Mouse (Mus musculus) stomach, embryonic 16.5 days (tissue): ENCODE measurements at regions not wholly inside any gene's neighbourhood (a gene's known extent, or its start where the extent isn't known, plus 50 kb on each side); places are given as distances from the start of the nearest gene placed in this dataset.
A peak's percentile ranks its signal among the peaks of the same experiment; 100 is the strongest.
"Not testable (repeated sequence)": the region's sequence is repeated elsewhere in the genome, so short reads cannot be mapped to it uniquely, and the experiment has no call there.

Source experiments
- ATAC-seq: fragments of 200-750 bp; cut with Nextera tagmentation; 2 replicates; pipeline ENCODE4 v1.8.0; 2017; ENCODE audit warnings: moderate number of reproducible peaks, moderate TSS enrichment; ENCODE audit not compliant: insufficient read depth, low FRiP score
- H3K27ac ChIP-seq: fragments of 300-500 bp; sonication (generic); 2 replicates; pipeline ENCODE4 v1.5.1; 2014; ENCODE audit warnings: low read length
- H3K27me3 ChIP-seq: fragments of 300-500 bp; sonication (generic); 2 replicates; pipeline ENCODE4 v1.6.1; 2014; ENCODE audit warnings: low read length, control low read depth, mixed read lengths; ENCODE audit not compliant: control insufficient read depth, insufficient read depth
- H3K36me3 ChIP-seq: fragments of 300-500 bp; sonication (generic); 2 replicates; pipeline ENCODE4 v1.6.1; 2014; ENCODE audit warnings: low read length; ENCODE audit not compliant: control insufficient read depth, insufficient read depth
- H3K4me1 ChIP-seq: fragments of 300-500 bp; sonication (generic); 2 replicates; pipeline ENCODE4 v1.6.1; 2014; ENCODE audit warnings: low read length, control low read depth, mixed read lengths; ENCODE audit not compliant: control insufficient read depth, insufficient read depth
- H3K4me2 ChIP-seq: fragments of 300-500 bp; sonication (generic); 2 replicates; pipeline ENCODE4 v1.6.1; 2014; ENCODE audit warnings: low read depth, low read length, mixed read lengths
- H3K4me3 ChIP-seq: fragments of 300-500 bp; sonication (generic); replicated peaks from 2 replicates; pipeline ENCODE4 v1.5.1; 2014; ENCODE audit warnings: mild to moderate bottlenecking, low read length
- H3K9ac ChIP-seq: fragments of 300-500 bp; sonication (generic); 2 replicates; pipeline ENCODE4 v1.6.1; 2014; ENCODE audit warnings: low read length
- H3K9me3 ChIP-seq: fragments of 300-500 bp; sonication (generic); replicated peaks from 2 replicates; pipeline ENCODE4 v1.6.1; 2016; ENCODE audit warnings: low read length, control low read depth; ENCODE audit not compliant: control insufficient read depth
- WGBS: fragments of 180-500 bp; shearing (Covaris S2); extraction: QIAGEN DNeasy Blood & Tissue Kit; methylation state at CpG from one replicate; pipeline ENCODE4 v1.1.7; 2014; 5-methylcytosine and 5-hydroxymethylcytosine counted together

- ATAC-seq = no peak
- Histone ChIP-seq H3K4me3 (no peak overlapping the region), H3K9ac (no peak overlapping the region), H3K27me3 (no peaks in the 10 kb centered on the region), H3K36me3 (no peaks in the 10 kb centered on the region), H3K9me3 (peaks cover 7% of the 10 kb centered on the region; the same call in 1 of the 2 replicates), H3K4me1 (no peaks in the 10 kb centered on the region), H3K4me2 (no peak overlapping the region), H3K27ac (no peak overlapping the region)
- whole genome bisulfite sequencing = 73% methylated on average over 6 of the region's 6 CpGs
These were observed 284.8 kb downstream of the Etnk1 start for GRCm38 (mm10) chr6:143451869-143452268.

GRCm38 (mm10) chr6:143454695-143455218, 287.7 kb downstream of the Etnk1 start:
- Histone ChIP-seq H3K4me3 (no peak overlapping the region), H3K4me2 (no peak overlapping the region), H3K27ac (no peak overlapping the region), H3K9me3 (peaks cover 7% of the 10 kb centered on the region; the same call in 1 of the 2 replicates), H3K9ac (no peak overlapping the region), H3K27me3 (no peaks in the 10 kb centered on the region), H3K36me3 (no peaks in the 10 kb centered on the region), H3K4me1 (no peaks in the 10 kb centered on the region)
- WGBS = 92% methylated on average over 9 of the region's 9 CpGs
- no peak for ATAC-seq

DNA sequence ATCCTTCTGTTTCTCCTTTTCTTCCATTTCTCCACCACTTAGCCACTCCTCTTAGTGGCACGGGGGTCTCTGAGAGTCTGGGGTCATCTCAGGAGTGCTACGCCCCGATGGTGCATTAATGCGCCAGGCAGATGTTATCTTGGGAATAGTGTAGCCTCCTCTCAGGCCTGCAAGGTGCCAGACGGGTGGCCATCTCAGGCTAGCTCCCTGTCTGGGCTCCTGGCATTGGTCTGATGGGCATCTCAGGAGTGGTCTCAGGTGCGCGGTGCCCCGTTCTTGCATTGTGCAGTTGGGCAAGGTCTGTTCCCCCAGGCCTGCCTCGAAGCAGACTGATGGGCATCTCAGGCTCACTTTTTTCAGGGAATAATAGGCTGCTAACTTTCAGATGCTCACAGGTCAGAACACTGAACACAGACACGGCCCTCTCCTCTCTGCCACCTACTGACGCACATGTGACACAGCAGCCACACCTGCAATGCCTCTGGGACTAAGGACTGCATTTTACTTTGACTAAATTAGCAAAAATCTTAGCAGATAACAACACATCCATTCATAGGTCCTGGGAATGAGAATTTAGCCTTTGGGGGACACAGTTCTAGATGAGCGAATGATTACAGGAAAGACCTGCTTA, 298.0 kb downstream of the Etnk1 start:
- H3K4me3 ChIP-seq = no peak overlapping the region

DNA sequence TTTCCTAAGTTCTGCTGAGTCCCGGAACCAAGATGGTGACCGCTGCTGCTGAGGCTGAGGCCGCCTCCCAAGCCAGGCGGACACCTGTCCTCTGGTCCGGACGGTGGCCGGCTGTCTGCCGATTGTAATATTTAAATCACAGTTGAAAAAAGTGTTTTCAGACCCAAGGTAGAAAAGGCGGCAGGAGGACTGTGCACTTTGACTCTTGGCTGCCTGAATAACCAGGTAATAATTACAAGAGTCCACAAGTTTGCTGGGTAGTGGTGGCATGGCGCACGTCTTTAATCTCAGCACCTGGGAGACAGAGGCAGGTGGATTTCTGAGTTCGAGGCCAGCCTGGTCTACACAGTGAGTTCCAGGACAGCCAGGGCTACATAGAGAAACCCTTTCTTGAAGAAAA, 305.7 kb downstream of the Etnk1 start:
- H3K9me3 ChIP-seq = not testable (repeated sequence)

More for the DNA sequence above, 298.0 kb downstream of the Etnk1 start:
- no peak overlapping the region for H3K27ac ChIP-seq
- no peak overlapping the region for H3K9ac ChIP-seq
- H3K27me3 ChIP-seq = no peaks in the 10 kb centered on the region
- no peak overlapping the region for H3K4me2 ChIP-seq
- H3K9me3 ChIP-seq = no peaks in the 10 kb centered on the region
- 80% methylated on average over 12 of the region's 12 CpGs for WGBS
- no peaks in the 10 kb centered on the region for H3K4me1 ChIP-seq
- no peaks in the 10 kb centered on the region for H3K36me3 ChIP-seq
- ATAC-seq = no peak

GRCm38 (mm10) chr6:143474396-143474795, 307.4 kb downstream of the Etnk1 start:
- Histone ChIP-seq H3K4me1 (no peaks in the 10 kb centered on the region), H3K9ac (no peak overlapping the region), H3K4me2 (no peak overlapping the region), H3K27me3 (no peaks in the 10 kb centered on the region), H3K36me3 (no peaks in the 10 kb centered on the region), H3K27ac (no peak overlapping the region), H3K4me3 (no peak overlapping the region), H3K9me3 (no peaks in the 10 kb centered on the region)
- no peak for ATAC-seq
- WGBS = 89% methylated on average over 5 of the region's 5 CpGs

More for the DNA sequence above, 305.7 kb downstream of the Etnk1 start:
- not testable (repeated sequence) for H3K27ac ChIP-seq, H3K36me3 ChIP-seq, H3K4me2 ChIP-seq, H3K4me3 ChIP-seq, H3K27me3 ChIP-seq, H3K9ac ChIP-seq, ATAC-seq, H3K4me1 ChIP-seq
- WGBS = 95% methylated on average over 11 of the region's 12 CpGs

GRCm38 (mm10) chr6:143475296-143475695, 308.3 kb downstream of the Etnk1 start:
- no peaks in the 10 kb centered on the region for H3K4me1 ChIP-seq
- H3K27me3 ChIP-seq = no peaks in the 10 kb centered on the region
- WGBS = 69% methylated on average over 7 of the region's 7 CpGs
- ATAC-seq = no peak
- H3K4me2 ChIP-seq = no peak overlapping the region
- H3K27ac ChIP-seq = no peak overlapping the region
- no peaks in the 10 kb centered on the region for H3K36me3 ChIP-seq
- no peak overlapping the region for H3K4me3 ChIP-seq
- no peak overlapping the region for H3K9ac ChIP-seq
- no peaks in the 10 kb centered on the region for H3K9me3 ChIP-seq

DNA sequence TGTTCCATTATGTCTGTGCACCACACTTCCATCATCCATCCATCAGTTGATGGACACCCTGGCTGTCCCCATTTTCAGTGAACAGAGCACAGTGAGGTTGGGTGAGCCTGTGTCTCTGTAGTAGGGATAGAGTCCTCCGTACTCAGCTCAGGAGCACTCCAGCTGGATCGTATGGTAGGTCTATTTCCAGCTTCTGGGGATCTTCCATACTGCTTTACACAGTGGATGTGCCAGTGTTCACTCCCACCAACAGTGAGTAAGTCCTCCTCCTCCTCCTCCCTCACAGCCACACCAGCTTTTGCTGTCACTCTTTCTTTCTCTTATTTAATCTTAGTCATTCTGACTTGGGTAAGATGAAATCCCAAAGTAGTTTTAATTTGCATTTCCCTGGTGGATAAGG, 310.4 kb downstream of the Etnk1 start:
- Histone ChIP-seq H3K4me1 (no peaks in the 10 kb centered on the region), H3K4me2 (no peak overlapping the region), H3K27ac (no peak overlapping the region), H3K27me3 (no peaks in the 10 kb centered on the region), H3K4me3 (no peak overlapping the region), H3K36me3 (no peaks in the 10 kb centered on the region), H3K9me3 (no peaks in the 10 kb centered on the region; the same call in 1 of the 2 replicates), H3K9ac (no peak overlapping the region)
- no peak for ATAC-seq
- 95% methylated on average over 2 of the region's 2 CpGs for WGBS

- no peaks in the 10 kb centered on the region for H3K36me3 ChIP-seq
- H3K4me1 ChIP-seq = no peaks in the 10 kb centered on the region
- 46% methylated on average over 7 of the region's 7 CpGs for WGBS
- H3K27me3 ChIP-seq = no peaks in the 10 kb centered on the region
- no peak overlapping the region for H3K27ac ChIP-seq
- H3K9me3 ChIP-seq = no peaks in the 10 kb centered on the region; the same call in 1 of the 2 replicates
- no peak overlapping the region for H3K4me2 ChIP-seq
- no peak overlapping the region for H3K4me3 ChIP-seq
- H3K9ac ChIP-seq = no peak overlapping the region
- ATAC-seq = no peak
These were observed 312.2 kb downstream of the Etnk1 start for GRCm38 (mm10) chr6:143479239-143479638.

DNA sequence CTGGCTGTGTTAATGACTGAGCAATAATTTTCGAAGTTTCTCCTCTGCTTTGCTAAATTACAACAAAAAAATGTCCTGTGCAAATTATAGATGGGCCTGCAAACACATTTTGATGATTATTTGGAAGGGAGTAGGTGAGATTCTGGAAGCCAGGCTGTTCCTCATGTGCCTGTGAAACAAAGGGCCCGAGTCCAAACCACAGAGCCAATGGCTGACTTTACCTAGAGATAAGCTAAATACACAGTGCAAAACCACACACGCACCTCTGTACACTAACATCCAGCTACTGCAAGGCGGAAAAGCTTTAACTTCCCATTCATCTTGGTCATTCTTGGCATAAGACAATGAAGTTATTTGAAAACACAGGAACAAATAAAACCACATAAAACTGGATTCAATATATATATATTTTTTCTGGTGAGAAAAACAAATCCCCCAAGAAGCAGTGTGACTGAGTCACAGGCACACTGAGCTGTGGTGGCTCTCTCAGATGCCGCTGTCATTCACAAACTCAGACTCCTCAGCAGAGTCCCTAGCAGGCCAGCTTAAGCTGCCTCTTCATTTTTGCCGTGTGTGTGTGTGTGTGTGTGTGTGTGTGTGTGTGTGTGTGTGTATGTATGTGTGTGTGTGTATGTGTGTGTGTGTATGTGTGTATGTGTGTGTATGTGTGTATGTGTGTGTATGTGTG, 312.8 kb downstream of the Etnk1 start:
- no peak overlapping the region for H3K27ac ChIP-seq

More for the DNA sequence above, 312.8 kb downstream of the Etnk1 start:
- Histone ChIP-seq H3K36me3 (no peaks in the 10 kb centered on the region), H3K4me1 (no peaks in the 10 kb centered on the region), H3K9me3 (no peaks in the 10 kb centered on the region; the same call in 1 of the 2 replicates), H3K27me3 (no peaks in the 10 kb centered on the region), H3K4me2 (no peak overlapping the region), H3K9ac (no peak overlapping the region), H3K4me3 (no peak overlapping the region)
- 45% methylated on average over 6 of the region's 6 CpGs for WGBS
- peak; percentile 87; the same call in 1 of the 2 replicates for ATAC-seq
